Mouse (Mus musculus): ENCODE results near the gene Map3k21.

- TF ChIP-seq POLR2A (IDR thresholded peaks at IDR 0.05; ENCODE audit: insufficient read length, low read depth) (no peak), POLR2AphosphoS2 (IDR thresholded peaks at IDR 0.05; ENCODE audit: insufficient read length, low read depth) (no peak), MYOG (IDR thresholded peaks at IDR 0.05; ENCODE audit: control insufficient read depth in 1 of 3, insufficient read depth in 1 of 3, insufficient read length in 2 of 3, low read depth in 2 of 3) (no peak), E2F4 (IDR thresholded peaks at IDR 0.05; ENCODE audit: insufficient read depth) (no peak), SRF (IDR thresholded peaks at IDR 0.05; ENCODE audit: control insufficient read depth, insufficient read length, low read depth) (no peak), MAX (IDR thresholded peaks at IDR 0.05; ENCODE audit: low read depth) (no peak)
Observed at GRCm38 (mm10) chr8:125889920-125890319, 20.3 kb upstream of the Map3k21 start.

Data from myocyte (in vitro differentiated cells).